Mouse (Mus musculus) ES-Bruce4 (cell line): Measurements from ENCODE around the gene Hnf1b.

Experiments
- CTCF ChIP-seq: IDR thresholded peaks from one replicate; pipeline ENCODE4 v1.8.1; 2011; ENCODE audit warnings: low read depth, low read length
- EP300 ChIP-seq: IDR thresholded peaks from 2 replicates; pipeline ENCODE4 v1.6.1; 2011; ENCODE audit warnings: low read depth, low read length; ENCODE audit not compliant: insufficient read depth

- no peak for TF ChIP-seq CTCF
- TF ChIP-seq EP300 = no peak
Observed at GRCm38 (mm10) chr11:83897569-83897968, 47.7 kb downstream of the Hnf1b start.
